Mouse (Mus musculus) embryonic fibroblast, embryonic 13.5 days (primary cell): ENCODE data around the gene Prg2.

Source experiments
- CTCF ChIP-seq: IDR thresholded peaks from 2 replicates; pipeline ENCODE4 v1.5.1; 2011; ENCODE audit warnings: mild to moderate bottlenecking, control low read depth, low read length, moderate library complexity, borderline replicate concordance; ENCODE audit not compliant: insufficient read depth
- POLR2A ChIP-seq: IDR thresholded peaks from 2 replicates; pipeline ENCODE4 v1.6.1; 2011; ENCODE audit warnings: low read depth, mild to moderate bottlenecking, control low read depth, low read length, moderate library complexity

- TF ChIP-seq POLR2A (no peak), CTCF (no peak)
Observed at GRCm38 (mm10) chr2:85027281-85027680, 47.0 kb downstream of the Prg2 start.
